Mouse (Mus musculus) macrophage (primary cell): ENCODE data around the gene Polr2l. TPM values are rescaled to one million over a fixed set of nuclear protein-coding genes. Genes with fewer than 3 reads are reported as not detected.

Experiments used
- H3K27ac ChIP-seq: fragments of 350-480 bp; formaldehyde crosslinking; 2 replicates; pipeline ENCODE4 v1.9.0; 2021
- H3K36me3 ChIP-seq: fragments of 350-480 bp; formaldehyde crosslinking; 2 replicates; pipeline ENCODE4 v1.9.0; 2021; ENCODE audit errors: inconsistent target
- H3K4me3 ChIP-seq: fragments of 350-480 bp; formaldehyde crosslinking; 2 replicates; pipeline ENCODE4 v1.9.0; 2021; ENCODE audit errors: inconsistent target
- H3K79me2 ChIP-seq: fragments of 350-480 bp; formaldehyde crosslinking; 2 replicates; pipeline ENCODE4 v1.9.0; 2021; ENCODE audit errors: inconsistent target
- WGBS: methylation state at CpG from one replicate; pipeline ENCODE4 v1.1.7; 2026; ENCODE audit warnings: inconsistent platforms; ENCODE audit not compliant: missing documents; 5-methylcytosine and 5-hydroxymethylcytosine counted together
- polyA plus RNA-seq: library from polyadenylated mRNA; stranded (reverse); fragments of 250-400 nt; gene quantifications from 3 replicates; pipeline ENCODE4 v1.2.4, GENCODE M21; 2018; ENCODE audit warnings: inconsistent platforms
- total RNA-seq, 78 experiments: library from RNA; depleted of rRNA; stranded (reverse); fragments of 250-400 nt; gene quantifications; 1 replicate in 9 of 78; 2 replicates in 24 of 78; 3 replicates in 43 of 78; 4 replicates in 2 of 78; pipeline ENCODE4 v1.2.4; 2018; ENCODE audit warnings: inconsistent platforms in 56 of 78

Polr2l gene
- 1 to 10 TPM in 20 of 26 experiments, under 1 TPM in 5, not detected in 1; 0.66 to 4.8 (median 1.9) TPM for total RNA-seq (2018; cell fraction: chromatin; rRNA removed)
- total RNA-seq (2018; cell fraction: cytosol; rRNA removed): 10 to 100 TPM; 12.7 to 21.0 (median 16.7) TPM
- total RNA-seq (2018; cell fraction: nucleus; rRNA removed): 10 to 100 TPM in 1 of 26 experiments, 1 to 10 TPM in 25; 2.0 to 10.8 (median 4.9) TPM
- polyA plus RNA-seq: 8.3 to 22.8 TPM (median 12.8 TPM) in 3 replicates

DNA sequence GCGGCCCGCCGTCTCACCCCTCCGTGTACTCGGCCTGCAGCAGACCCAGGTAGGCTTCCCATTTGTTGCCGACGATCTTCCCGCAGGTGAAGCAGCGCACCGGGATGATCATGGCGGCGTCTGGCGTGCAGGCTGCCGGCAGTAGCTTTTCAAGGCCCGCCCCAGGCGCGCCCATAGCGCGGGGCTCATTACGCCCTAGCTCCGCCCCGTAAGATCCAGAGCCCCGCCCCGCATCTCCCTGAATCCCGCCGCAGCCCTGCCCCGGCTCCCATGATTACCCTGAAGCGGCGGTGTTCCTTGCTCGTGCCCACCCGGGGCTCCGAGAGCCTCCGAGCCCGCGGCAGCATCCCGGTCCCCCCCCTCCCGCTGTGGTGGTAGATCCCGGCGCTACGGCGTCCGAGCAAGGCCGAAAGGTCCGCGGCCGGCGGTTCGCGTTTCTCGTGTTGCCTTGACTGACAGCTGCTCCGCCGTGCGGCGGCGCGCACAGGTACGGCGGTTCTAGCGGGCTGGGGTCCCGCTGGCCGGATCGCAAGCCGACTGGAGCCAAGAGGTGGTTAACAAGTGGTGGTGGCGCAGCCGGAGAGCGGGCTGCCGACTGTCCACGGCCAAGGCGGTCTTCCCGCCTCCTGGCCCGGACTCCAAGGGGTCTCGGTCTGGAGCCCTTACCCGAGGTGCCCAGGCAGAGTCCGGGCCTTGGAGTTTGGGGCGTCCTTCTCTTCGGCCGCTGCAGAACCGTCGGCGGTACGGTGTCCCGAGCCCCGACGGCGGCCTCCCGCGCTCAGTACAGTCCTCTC is at the start of gene Polr2l, which contains the start of gene Tspan4:
TSS of gene Polr2l (minus strand) at position 122 of the 794 bp plus-strand sequence.
TSS of gene Tspan4 (plus strand) at position 230 of the 794 bp plus-strand sequence.
- WGBS: 1% methylated on average over 87 of the region's 87 CpGs
- H3K27ac ChIP-seq: peak within 1 kb of the TSS; percentile 90

DNA sequence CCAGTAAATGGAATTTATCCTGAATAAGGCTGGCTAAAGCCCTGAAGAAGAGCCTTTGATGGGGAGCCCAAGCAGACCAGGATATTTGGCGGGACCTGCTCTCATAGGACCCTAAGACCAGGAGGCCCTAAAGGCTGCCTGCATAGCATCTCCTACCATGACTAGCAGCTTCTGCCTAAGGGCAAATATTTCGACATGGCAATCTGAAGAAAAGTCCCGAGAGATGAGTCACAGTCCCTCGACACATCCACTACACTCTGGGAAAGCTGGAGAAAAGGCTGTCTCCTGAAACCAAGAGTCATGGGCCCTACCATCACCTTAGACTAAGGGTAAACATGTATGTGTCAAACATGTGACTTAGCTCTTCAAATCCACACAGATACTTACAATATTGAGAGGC is 49.3 kb upstream of the Polr2l start:
- Histone ChIP-seq H3K79me2 (no peaks in the 10 kb centered on the region), H3K27ac (no peak overlapping the region), H3K36me3 (peaks cover 52% of the 10 kb centered on the region), H3K4me3 (no peak overlapping the region)
- 82% methylated on average over 4 of the region's 4 CpGs for WGBS

More for the DNA sequence above, at the start of gene Polr2l, which contains the start of gene Tspan4:
- peaks cover 64% of the 10 kb centered on the region for H3K79me2 ChIP-seq
- H3K4me3 ChIP-seq: peak within 1 kb of the TSS; percentile 91
- H3K36me3 ChIP-seq: peaks cover 14% of the 10 kb centered on the region; the same call in 1 of the 2 replicates

GRCm38 (mm10) chr7:141523007-141523406 is 48.1 kb upstream of the Polr2l start:
- H3K36me3 ChIP-seq: peaks cover 54% of the 10 kb centered on the region
- WGBS: 76% methylated on average over 4 of the region's 4 CpGs
- H3K27ac ChIP-seq: no peak overlapping the region
- no peak overlapping the region for H3K4me3 ChIP-seq
- no peaks in the 10 kb centered on the region for H3K79me2 ChIP-seq

DNA sequence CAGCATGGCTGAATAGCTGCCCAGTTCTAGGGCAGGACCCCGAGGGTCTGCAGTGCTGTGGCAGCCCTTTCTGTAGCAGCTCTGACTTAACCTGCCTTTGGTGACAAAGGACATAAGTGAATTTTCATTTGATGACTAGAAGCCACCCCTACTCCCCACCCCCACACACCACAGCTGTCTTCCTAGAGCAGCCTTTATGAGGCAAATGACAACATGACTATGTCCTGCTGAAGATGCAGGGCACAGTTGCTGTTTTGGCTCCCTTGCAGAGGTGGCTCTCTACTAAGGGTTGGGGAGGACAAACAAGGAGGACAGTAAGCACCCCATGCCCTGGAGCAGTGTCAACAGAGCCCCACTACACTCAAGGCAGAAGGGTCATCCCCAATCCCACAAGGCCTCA is 44.9 kb upstream of the Polr2l start:
- Histone ChIP-seq H3K79me2 (no peaks in the 10 kb centered on the region), H3K4me3 (no peak overlapping the region), H3K27ac (no peak overlapping the region), H3K36me3 (peaks cover 46% of the 10 kb centered on the region; the same call in 1 of the 2 replicates)
- 100% methylated on average over 1 of the region's 1 CpGs for WGBS

GRCm38 (mm10) chr7:141518926-141519325 is 44.0 kb upstream of the Polr2l start:
- peaks cover 46% of the 10 kb centered on the region; the same call in 1 of the 2 replicates for H3K36me3 ChIP-seq
- 95% methylated on average over 3 of the region's 3 CpGs for WGBS
- H3K79me2 ChIP-seq: no peaks in the 10 kb centered on the region
- H3K27ac ChIP-seq: no peak overlapping the region
- H3K4me3 ChIP-seq: no peak overlapping the region

GRCm38 (mm10) chr7:141518296-141518695 is 43.4 kb upstream of the Polr2l start:
- 94% methylated on average over 5 of the region's 5 CpGs for WGBS
- Histone ChIP-seq H3K36me3 (peaks cover 46% of the 10 kb centered on the region; the same call in 1 of the 2 replicates), H3K27ac (no peak overlapping the region), H3K79me2 (no peaks in the 10 kb centered on the region), H3K4me3 (no peak overlapping the region)

- no peak overlapping the region for H3K27ac ChIP-seq
- 100% methylated on average over 4 of the region's 4 CpGs for WGBS
- H3K36me3 ChIP-seq: peaks cover 45% of the 10 kb centered on the region; the same call in 1 of the 2 replicates
- H3K4me3 ChIP-seq: no peak overlapping the region
- no peaks in the 10 kb centered on the region for H3K79me2 ChIP-seq
These were observed 42.7 kb upstream of the Polr2l start for GRCm38 (mm10) chr7:141517638-141518037.

- H3K4me3 ChIP-seq: no peak overlapping the region
- H3K27ac ChIP-seq: no peak overlapping the region
- 96% methylated on average over 8 of the region's 8 CpGs for WGBS
- H3K79me2 ChIP-seq: no peaks in the 10 kb centered on the region
- peaks cover 13% of the 10 kb centered on the region; the same call in 1 of the 2 replicates for H3K36me3 ChIP-seq
These were observed 35.8 kb upstream of the Polr2l start for GRCm38 (mm10) chr7:141510681-141511191.

GRCm38 (mm10) chr7:141510196-141510595 is 35.3 kb upstream of the Polr2l start:
- Histone ChIP-seq H3K36me3 (peaks cover 13% of the 10 kb centered on the region; the same call in 1 of the 2 replicates), H3K27ac (no peak overlapping the region), H3K4me3 (no peak overlapping the region), H3K79me2 (no peaks in the 10 kb centered on the region)
- WGBS: 100% methylated on average over 5 of the region's 5 CpGs

DNA sequence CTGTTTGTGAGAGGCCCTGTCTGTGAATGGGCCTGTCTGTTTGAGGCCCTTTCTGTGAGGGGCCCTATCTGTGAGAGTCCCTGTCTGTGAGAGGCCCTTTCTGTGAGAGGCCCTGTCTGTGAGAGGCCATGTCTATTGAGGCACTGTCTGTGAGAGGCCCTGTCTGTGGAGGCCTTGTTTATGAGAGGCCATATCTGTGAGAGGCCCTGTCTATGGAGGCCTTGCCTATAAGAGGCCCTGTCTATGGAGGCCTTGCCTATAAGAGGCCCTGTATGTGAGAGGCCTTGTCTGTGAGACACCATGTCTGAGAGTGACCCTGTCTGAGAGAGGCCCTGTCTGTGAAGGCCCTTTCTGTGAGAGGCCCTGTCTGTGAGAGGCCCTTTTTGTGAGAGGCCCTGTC is 33.2 kb upstream of the Polr2l start:
- Histone ChIP-seq H3K36me3 (peaks cover 13% of the 10 kb centered on the region; the same call in 1 of the 2 replicates), H3K27ac (no peak overlapping the region), H3K79me2 (no peaks in the 10 kb centered on the region), H3K4me3 (no peak overlapping the region)

DNA sequence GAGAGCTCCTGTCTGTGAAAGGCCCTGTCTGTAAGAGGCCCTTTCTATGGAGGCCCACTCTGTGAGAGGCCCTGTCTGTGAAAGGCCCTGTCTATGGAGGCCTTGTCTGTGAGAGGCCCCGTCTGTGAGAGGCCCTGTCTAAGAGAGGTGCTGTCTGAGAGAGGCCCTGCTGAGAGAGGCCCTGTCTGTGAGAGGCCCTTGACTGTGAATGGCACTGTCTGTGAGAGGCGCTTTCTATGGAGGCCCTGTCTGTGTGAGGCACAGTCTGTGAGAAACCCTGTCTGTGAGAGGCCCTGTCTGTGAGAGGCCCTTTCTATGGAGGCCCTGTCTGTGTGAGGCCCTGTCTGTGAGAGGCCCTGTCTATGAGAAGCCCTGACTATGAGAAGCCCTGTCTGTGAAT is 31.3 kb upstream of the Polr2l start:
- no peak overlapping the region for H3K4me3 ChIP-seq
- no peaks in the 10 kb centered on the region for H3K79me2 ChIP-seq
- WGBS: 100% methylated on average over 2 of the region's 2 CpGs
- H3K27ac ChIP-seq: no peak overlapping the region
- H3K36me3 ChIP-seq: peaks cover 19% of the 10 kb centered on the region; the same call in 1 of the 2 replicates

- H3K27ac ChIP-seq: no peak overlapping the region
- no peak overlapping the region for H3K4me3 ChIP-seq
- peaks cover 10% of the 10 kb centered on the region; the same call in 1 of the 2 replicates for H3K36me3 ChIP-seq
- WGBS: 100% methylated on average over 4 of the region's 5 CpGs
- H3K79me2 ChIP-seq: no peaks in the 10 kb centered on the region
These were observed 27.6 kb upstream of the Polr2l start for GRCm38 (mm10) chr7:141502556-141502905.

- 96% methylated on average over 7 of the region's 7 CpGs for WGBS
- no peak overlapping the region for H3K27ac ChIP-seq
These were observed 27.1 kb upstream of the Polr2l start for GRCm38 (mm10) chr7:141501820-141502555.

GRCm38 (mm10) chr7:141497600-141497999 is 22.7 kb upstream of the Polr2l start:
- no peaks in the 10 kb centered on the region for H3K79me2 ChIP-seq
- no peak overlapping the region for H3K27ac ChIP-seq
- no peak overlapping the region for H3K4me3 ChIP-seq
- 75% methylated on average over 3 of the region's 3 CpGs for WGBS
- peaks cover 35% of the 10 kb centered on the region for H3K36me3 ChIP-seq

More at GRCm38 (mm10) chr7:141501820-141502555, 27.1 kb upstream of the Polr2l start:
- no peak overlapping the region for H3K4me3 ChIP-seq
- H3K36me3 ChIP-seq: peaks cover 14% of the 10 kb centered on the region; the same call in 1 of the 2 replicates
- no peaks in the 10 kb centered on the region for H3K79me2 ChIP-seq
